Mouse (Mus musculus) neutrophil, adult 59 days (primary cell): Measurements from ENCODE around the gene Pter. TPM values are rescaled to one million over a fixed set of nuclear protein-coding genes. Genes with fewer than 3 reads are reported as not detected.

Source experiments
- total RNA-seq, 2 experiments: library from RNA; stranded (reverse); gene quantifications; 1 replicate in 1 of 2; 2 replicates in 1 of 2; pipeline ENCODE4 v1.2.4; 2023

Gene Pter
- 1 to 10 TPM in 1 of 2 experiments, under 1 TPM in 1; 0.91 to 1.3 TPM for total RNA-seq

GRCm38 (mm10) chr2:12923804-12924591 is at the start of gene Pter:
Gene Pter (plus strand): TSS chr2:12924041.

GRCm38 (mm10) chr2:13011472-13011871 is 87.6 kb downstream of the Pter start, which contains the start of gene C1ql3:
Gene C1ql3 (minus strand): TSS chr2:13011806.

Other genes starting within 250 kb of the Pter start
- gene C1ql3, start 87.8 kb downstream of the Pter start, total RNA-seq = not detected